Mouse (Mus musculus) skeletal muscle tissue, adult 2 months (tissue): ENCODE measurements around the gene Paxip1.

Source experiments
- DNase-seq: peaks from one replicate; pipeline ENCODE4 v3.0.0-alpha.2; 2012; ENCODE audit warnings: low read depth, low spot score

The Paxip1 gene

GRCm38 (mm10) chr5:27791303-27792172 is at the start of gene Paxip1:
Paxip1 (minus strand) TSS chr5:27791691.
- DNase-seq: peak; percentile 95

DNA sequence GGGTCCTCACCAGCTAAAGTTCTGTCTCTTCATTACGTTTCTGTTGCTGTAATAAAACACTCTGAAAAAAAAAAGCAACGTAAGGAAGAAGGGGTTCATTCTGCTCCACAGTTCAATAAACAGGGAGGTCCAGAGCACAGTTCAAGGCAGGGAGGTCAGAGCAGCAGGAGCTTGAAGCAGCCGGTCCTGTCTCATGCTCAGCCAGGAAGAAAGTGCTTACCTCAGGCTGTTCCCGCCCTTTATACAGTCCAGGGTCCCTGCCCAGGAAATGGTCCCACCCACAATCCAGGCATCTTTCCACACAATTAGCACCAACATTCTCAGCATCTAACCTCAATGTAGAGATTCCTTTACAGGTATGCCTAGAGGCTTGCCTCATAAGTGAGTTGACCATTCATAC is 46.6 kb upstream of the Paxip1 start:
- DNase-seq: no peak

DNA sequence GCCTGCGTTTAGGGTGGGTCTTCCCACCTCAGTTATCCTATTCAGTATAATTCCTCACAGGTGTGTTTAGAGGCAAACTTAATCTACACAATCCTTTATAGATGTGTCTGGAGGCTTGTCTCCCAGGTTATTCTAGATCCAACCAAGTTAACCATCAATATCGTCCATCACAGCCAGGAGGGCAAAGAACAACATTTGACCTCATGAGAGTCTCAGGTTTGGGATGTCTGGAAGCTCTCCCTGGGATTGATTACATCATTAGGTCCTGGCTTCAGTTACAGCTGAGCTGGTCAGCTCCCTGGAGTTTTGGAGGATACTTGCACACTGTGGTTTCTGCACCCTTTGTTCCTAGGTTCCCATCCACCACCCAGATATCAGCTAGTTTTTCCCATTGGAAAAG is 43.6 kb upstream of the Paxip1 start:
- DNase-seq: no peak

GRCm38 (mm10) chr5:27827971-27828370 is 36.5 kb upstream of the Paxip1 start:
- DNase-seq: no peak

GRCm38 (mm10) chr5:27821161-27821560 is 29.7 kb upstream of the Paxip1 start:
- DNase-seq: no peak

DNA sequence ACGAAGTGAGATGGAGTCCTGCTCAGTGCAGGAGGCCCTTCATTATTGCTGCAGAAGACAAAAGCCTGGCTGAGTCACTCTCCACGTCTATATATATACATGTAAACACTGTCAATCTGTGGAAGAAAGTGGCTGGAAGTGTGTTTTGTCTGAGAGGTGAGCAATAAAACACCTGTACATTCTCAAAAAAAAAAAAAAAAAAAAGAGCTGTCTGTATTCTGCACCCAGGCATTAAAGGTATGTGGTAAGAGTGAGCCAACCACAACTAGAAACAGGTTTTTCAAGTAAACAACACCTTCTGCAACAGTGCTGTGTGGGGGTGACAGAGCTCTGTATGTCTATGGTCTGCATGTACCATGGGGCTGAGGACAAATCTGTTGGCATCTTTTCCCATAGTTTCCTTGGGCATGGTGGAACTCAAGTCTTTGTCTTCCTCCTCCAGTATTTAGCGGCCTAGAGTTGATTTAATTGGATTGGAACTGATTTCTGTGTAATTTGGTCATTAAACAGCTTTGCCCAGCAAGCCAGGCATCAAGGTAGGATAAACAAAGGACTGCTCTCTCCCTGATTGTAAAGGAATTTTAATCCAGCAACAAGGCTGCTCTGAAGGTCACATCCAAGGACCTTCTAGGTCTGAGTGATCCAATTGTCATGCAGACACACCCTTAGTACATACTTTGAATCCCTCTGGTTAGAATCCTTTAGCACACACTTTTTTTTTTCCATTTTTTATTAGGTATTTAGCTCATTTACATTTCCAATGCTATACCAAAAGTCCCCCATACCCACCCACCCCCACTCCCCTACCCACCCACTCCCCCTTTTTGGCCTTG is 27.6 kb upstream of the Paxip1 start:
- no peak for DNase-seq

DNA sequence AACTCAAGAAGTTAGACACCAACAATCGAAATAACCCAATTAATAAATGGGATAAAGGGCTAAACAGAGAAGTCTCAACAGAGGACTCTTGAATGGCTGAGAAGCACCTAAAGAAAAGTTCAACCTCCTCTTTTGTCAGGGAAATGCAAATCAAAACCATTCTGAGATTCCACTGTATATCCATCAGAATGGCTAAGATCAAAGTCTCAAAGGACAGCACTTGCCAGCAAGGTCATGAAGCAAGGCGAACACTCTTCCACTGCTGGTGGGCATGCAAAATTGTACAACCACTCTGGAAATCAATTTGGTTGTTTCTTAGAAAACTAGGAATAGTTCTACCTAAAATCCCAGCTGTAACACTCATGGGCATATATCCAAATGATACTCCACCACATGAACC is 22.8 kb upstream of the Paxip1 start:
- no peak for DNase-seq

DNA sequence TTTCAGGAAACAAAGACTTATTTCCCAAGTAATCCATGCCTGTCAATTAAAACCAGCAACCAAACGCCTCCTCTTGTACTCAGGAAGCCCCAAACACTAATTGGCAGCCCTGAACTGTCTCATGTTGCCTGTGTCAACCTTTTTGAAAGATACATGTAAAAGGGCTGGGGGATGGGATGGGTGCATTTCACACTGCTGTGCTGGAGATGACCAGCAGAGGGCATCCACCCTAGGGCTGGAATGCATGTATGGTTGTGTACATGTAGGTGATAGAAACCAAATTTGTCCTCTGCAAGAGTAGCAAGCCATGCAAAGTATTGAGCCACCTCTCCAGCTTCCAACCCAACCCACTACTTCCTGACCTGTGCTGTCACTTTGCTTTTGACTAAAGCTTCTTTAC is 2.4 kb upstream of the Paxip1 start:
- no peak for DNase-seq

- DNase-seq: no peak
These were observed 1.2 kb upstream of the Paxip1 start for GRCm38 (mm10) chr5:27792531-27793205.

GRCm38 (mm10) chr5:27792173-27792470 is 631 bp upstream of the Paxip1 start:
- peak; percentile 8 for DNase-seq

- peak; percentile 34 for DNase-seq
These were observed 592 bp downstream of the Paxip1 start for GRCm38 (mm10) chr5:27790910-27791288.

DNA sequence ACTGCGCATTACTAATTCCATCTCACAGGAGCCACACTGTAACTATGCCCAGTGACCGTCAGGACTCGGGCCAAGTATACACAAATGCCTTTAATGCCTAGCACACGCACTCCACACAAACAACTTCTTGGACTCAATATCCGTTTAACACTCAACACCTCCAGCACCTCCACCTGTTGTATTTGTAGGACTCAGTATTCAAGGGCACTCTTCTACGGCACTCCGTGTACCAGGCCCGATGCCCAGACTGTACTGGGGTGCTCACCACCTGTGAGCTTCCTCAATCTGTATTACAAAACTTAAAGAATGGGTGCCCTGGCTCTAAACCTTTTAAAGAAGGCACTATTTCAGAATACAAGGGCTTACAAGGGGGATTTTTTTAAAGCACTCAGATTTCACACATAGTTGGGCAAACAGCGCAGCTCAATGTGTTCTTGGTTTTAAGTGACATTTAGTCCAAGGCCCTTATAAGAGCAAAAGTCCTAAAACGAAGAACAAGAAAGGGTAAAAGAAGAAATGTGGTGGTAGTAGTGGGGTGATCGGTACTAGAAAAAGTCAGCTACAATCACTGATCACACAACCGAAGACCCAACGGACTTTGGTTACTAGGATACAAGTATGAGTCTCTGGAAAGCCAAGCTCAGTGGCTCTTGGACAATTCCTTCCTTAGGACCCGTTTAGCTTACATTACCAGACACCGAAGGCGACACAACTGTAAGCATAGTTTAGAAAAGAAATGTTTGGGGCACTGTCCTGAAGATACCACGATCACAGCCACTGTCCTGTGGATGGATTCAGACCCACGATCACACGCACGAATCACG is 1.2 kb downstream of the Paxip1 start:
- peak; percentile 9 for DNase-seq

GRCm38 (mm10) chr5:27789586-27789985 is 1.9 kb downstream of the Paxip1 start:
- DNase-seq: no peak

GRCm38 (mm10) chr5:27783381-27783780 is 8.1 kb downstream of the Paxip1 start:
- no peak for DNase-seq

GRCm38 (mm10) chr5:27767948-27768347 is 23.5 kb downstream of the Paxip1 start:
- DNase-seq: no peak

- no peak for DNase-seq
These were observed 25.7 kb downstream of the Paxip1 start for GRCm38 (mm10) chr5:27765780-27766179.

DNA sequence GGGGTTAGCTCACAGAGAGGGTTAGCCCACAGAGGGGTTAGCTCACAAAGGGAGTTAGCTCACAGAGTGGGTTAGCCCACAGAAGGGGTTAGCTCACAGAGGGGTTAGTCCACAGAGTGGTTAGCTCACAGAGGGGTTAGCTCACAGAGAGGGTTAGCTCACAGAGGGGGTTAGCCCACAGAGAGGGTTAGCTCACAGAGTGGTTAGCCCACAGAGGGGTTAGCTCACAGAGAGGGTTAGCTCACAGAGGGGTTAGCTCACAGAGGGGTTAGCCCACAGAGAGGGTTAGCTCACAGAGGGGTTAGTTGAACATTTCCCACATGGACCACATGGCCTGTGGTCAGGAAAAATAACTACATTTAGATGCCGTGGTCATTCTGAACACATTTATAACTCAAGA is 46.5 kb downstream of the Paxip1 start:
- DNase-seq: no peak

DNA sequence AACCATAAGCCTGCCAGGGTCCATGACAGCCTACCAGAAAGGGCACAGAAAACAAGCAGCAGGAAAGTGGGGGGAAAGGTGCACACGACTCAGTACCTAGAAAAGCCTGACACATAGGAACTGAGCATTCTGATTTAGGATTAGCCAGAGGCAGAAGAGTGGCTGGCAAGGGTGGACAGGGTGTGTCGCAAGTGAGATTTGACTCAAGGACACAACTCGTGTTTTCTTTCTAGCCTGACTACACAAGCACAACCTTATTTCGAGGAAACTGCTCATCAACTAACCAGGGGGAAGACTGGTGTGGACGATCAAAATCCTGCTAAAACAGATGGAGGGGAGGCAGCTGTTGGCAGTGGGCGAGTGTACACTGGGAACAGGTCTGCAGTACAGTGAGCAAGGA is 52.3 kb downstream of the Paxip1 start:
- DNase-seq: no peak

DNA sequence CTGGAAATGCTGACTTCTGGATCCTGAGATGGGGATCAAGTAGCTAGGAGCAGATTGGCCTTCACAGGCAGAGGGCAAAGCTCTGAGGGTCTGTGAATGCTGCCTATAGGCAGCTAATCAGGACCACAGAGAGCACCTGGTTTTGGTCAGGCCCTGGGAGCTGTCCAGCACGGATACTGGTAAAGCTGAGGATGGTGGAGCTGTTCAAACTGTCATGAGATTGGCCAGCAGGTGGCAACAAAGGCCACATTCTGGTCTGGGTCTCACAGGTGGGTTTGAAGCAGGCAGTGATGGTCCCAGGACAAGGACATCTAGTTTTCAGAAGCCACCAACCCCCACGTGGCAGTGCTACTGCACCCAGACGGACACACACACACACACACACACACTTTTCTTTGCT is 54.3 kb downstream of the Paxip1 start:
- no peak for DNase-seq

- no peak for DNase-seq
These were observed 59.1 kb downstream of the Paxip1 start for GRCm38 (mm10) chr5:27732288-27732868.

DNA sequence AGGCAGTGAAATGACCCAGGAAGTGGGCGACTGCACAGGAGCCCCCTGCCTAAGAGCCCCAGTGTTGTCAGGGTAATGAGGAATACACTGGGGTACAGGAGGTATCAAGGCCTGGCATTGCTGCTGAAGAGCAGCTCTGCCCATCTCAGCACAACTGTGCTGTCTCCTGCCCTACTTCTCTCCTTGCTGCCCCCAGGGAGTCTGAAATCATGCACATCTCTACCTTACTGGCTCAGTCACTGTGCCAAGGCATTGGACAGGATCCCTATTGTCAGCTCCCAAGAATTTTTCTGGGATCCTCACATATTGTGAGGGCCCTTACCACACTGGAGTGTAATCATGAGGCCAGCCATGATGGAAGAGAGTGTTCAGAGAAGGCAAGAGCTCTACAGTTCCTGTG is 60.1 kb downstream of the Paxip1 start:
- no peak for DNase-seq
